Mouse (Mus musculus) T-cell, adult 2 months (primary cell): ENCODE data around the gene Fntb.

Source experiments
- DNase-seq: peaks from one replicate; pipeline ENCODE4 v3.0.0; 2022; ENCODE audit warnings: low spot score

The Fntb gene

GRCm38 (mm10) chr12:76923118-76923517 is 157.7 kb downstream of the Fntb start:
- DNase-seq = peak; percentile 75

- DNase-seq = no peak
Observed at GRCm38 (mm10) chr12:76924904-76925604, 159.7 kb downstream of the Fntb start.

- no peak for DNase-seq
Observed at GRCm38 (mm10) chr12:76926338-76926945, 161.1 kb downstream of the Fntb start.

- no peak for DNase-seq
Observed at GRCm38 (mm10) chr12:76927012-76927411, 161.6 kb downstream of the Fntb start.

GRCm38 (mm10) chr12:76927539-76927938 is 162.2 kb downstream of the Fntb start:
- no peak for DNase-seq

- DNase-seq = no peak
Observed at GRCm38 (mm10) chr12:76930177-76930576, 164.8 kb downstream of the Fntb start.

GRCm38 (mm10) chr12:76931739-76932687 is 166.6 kb downstream of the Fntb start:
- DNase-seq = no peak

GRCm38 (mm10) chr12:76932688-76933060 is 167.3 kb downstream of the Fntb start:
- DNase-seq = peak; percentile 55

- no peak for DNase-seq
Observed at GRCm38 (mm10) chr12:76934438-76934837, 169.0 kb downstream of the Fntb start.

DNA sequence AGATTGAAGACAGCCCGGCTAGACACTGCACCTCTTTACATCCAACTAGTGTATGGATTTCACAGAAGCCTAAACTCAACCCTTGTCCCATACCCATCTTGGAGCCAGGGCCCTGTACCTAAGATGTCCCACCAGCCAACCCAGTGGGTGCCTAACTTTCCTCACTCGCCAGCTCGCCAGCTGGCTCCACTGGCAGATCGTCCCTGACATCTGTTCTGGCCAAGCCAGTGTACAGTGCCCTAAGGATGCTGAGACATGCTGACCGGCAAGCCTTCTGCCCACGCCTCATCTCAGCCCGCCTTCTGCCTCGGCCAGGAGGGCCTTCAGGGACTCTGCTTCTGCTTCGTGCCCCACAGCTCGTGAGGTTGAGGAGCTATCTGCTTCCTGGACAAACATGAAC is 170.8 kb downstream of the Fntb start:
- DNase-seq = no peak

GRCm38 (mm10) chr12:76938013-76938412 is 172.6 kb downstream of the Fntb start:
- no peak for DNase-seq

DNA sequence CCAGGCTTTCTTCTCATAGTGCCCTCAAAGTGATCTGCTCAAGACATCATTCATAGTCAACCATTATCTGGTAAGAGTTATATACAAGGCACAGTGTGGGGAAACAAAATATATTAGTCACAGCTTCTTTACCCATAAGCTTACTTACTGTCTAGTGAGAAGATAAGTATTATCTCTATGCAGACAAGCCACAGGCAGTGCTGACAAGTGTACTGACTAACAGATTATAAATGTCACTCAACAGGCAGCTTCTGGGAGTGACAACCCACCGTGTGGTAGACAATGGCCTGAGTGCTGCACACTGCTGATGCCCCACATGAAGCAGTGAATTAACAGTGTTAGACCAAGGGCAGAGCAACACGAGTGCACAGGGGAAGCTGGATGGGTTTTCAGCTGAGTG is 176.1 kb downstream of the Fntb start:
- DNase-seq = no peak

DNA sequence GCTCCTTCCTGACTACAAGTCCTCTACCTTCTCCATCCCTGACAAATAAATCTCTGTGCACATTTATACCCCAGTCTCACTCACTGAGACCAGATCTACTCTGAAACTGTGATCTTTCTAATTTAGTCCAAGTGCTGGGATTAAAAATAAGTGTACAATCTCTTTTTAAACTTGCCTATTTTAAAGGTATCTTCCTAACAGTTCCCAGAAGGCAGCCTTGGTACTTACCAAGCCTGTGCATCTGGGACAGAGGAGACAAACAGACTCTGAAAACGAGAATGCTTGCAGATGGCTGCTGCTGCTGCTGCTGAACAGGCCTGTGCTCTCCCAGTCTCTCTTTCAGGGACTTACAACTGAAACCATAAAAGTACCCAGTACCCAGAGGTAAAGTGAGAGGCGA is 177.1 kb downstream of the Fntb start:
- DNase-seq = no peak

DNA sequence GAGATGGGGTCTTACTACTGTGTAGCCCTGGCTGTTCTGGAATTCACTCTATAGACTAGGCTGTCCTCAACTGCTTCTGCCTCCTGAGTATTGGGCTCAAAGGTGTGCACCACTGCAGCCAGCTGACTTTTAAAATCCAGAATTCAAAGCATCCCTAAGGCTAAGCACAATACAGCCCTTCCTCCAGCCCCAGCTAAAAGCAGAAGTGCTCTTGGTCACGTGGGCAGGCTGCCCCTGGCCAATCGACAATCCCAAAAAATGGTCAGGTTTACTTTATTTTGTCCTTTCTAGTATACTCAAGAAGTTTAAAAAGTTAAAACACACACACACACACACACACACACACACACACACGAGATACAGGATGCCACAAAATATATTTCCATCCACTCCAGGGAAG is 177.7 kb downstream of the Fntb start:
- no peak for DNase-seq

GRCm38 (mm10) chr12:76943466-76943865 is 178.1 kb downstream of the Fntb start:
- DNase-seq = no peak

- no peak for DNase-seq
Observed at GRCm38 (mm10) chr12:76947487-76947886, 182.1 kb downstream of the Fntb start.

DNA sequence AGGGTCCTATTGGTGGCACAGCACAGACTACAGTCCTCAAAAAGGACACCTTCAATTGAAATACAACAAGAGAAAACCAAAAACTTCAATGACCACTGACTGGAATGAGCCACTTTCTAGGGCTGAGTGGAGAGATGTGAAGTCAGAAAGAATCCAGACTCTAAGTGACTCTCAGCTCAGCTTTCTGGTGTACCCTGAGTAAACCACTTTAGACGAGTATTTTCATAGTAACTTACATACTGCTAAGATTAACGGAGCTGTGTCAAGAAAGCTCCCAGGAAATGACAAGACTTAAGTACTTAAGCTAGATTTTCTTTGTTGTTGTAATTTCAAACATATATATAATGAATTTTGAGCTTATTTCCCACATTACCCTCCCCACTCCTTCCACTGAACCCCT is 182.8 kb downstream of the Fntb start:
- DNase-seq = no peak

DNA sequence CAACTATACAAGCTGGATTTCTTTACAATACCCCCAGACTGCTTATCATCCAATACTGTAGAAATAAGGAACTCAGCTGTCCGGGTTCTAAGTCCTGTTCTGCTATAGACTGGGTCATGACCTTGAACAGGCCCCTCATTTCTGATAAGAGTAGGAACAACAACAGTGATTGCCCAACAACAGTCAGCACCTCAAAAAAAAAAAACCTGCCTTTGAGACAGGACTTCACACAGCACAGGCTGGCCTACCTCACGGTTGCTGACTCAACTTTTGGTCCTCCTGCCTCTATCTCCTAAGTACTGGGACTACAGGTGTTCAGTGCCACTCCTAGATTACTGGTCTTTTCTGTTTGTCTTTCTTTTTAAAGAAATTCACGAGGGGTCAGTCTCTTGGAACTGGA is 183.4 kb downstream of the Fntb start:
- no peak for DNase-seq

DNA sequence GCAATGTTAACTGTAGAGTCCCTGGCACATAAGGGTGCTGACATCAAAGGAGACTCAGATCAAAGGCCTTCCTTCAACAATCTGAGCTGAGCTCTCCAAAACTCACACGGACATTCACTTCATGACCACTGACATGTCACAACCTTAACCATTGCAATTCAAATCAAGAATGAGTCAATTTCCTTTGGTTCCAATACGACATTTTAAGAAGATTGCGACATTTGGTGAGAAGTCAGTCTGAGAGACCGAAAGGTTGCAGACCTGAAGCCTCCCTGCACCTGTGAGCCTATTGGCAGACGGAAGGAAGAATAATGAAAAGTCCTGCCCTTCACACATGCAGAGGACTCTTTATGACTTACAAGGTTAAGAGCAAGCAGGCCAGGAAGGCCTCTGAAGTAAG is 184.9 kb downstream of the Fntb start:
- no peak for DNase-seq

- no peak for DNase-seq
Observed at GRCm38 (mm10) chr12:76953750-76954363, 188.5 kb downstream of the Fntb start.

GRCm38 (mm10) chr12:76954698-76955423 is 189.5 kb downstream of the Fntb start:
- no peak for DNase-seq

DNA sequence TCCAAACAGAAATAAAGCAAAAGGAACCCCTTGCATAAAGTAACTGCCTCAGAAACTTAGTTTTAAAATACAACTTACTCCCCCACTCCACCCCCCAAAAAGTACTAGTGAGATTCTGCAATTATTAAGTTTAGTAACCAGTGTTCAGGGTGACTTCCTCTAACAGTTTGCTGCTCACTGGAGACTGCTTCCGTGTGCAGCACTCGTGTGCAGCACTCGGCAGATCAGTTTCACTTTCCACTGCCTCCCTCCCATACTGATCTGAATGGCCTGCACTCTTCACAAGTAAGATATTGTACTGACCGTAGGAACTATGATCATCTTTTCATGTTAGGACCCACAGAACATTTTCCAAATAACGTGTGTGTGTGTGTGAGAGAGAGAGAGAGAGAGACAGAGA is 192.3 kb downstream of the Fntb start:
- DNase-seq = peak; percentile 60
